Mouse (Mus musculus) midbrain, embryonic 14.5 days (tissue): ENCODE data around the gene Cdk5r1. TPM values are rescaled to one million over a fixed set of nuclear protein-coding genes. Genes with fewer than 3 reads are reported as not detected.

ENCODE experiments used
- ATAC-seq: fragments of 200-750 bp; cut with Nextera tagmentation; 2 replicates; pipeline ENCODE4 v1.8.0; 2017; ENCODE audit warnings: moderate number of reproducible peaks, moderate library complexity; ENCODE audit not compliant: low FRiP score, low TSS enrichment
- DNase-seq: peaks from one replicate; pipeline ENCODE4 v3.0.0-alpha.2; 2015
- H3K27ac ChIP-seq: fragments of 300-500 bp; sonication (generic); replicated peaks from 2 replicates; pipeline ENCODE4 v1.5.1; 2014; ENCODE audit warnings: mild to moderate bottlenecking, low read depth, low read length, moderate library complexity
- H3K27me3 ChIP-seq: fragments of 300-500 bp; sonication (generic); 2 replicates; pipeline ENCODE4 v1.6.1; 2014; ENCODE audit warnings: low read length, control low read depth, mixed read lengths; ENCODE audit not compliant: control insufficient read depth, insufficient read depth
- H3K36me3 ChIP-seq: fragments of 300-500 bp; sonication (generic); 2 replicates; pipeline ENCODE4 v1.6.1; 2014; ENCODE audit warnings: low read length, control low read depth; ENCODE audit not compliant: control insufficient read depth, insufficient read depth
- H3K4me1 ChIP-seq: fragments of 300-500 bp; sonication (generic); 2 replicates; pipeline ENCODE4 v1.6.1; 2014; ENCODE audit warnings: mild to moderate bottlenecking, antibody characterized with exemption, low read length, control low read depth; ENCODE audit not compliant: control insufficient read depth, insufficient read depth
- H3K4me2 ChIP-seq: fragments of 300-500 bp; sonication (generic); 2 replicates; pipeline ENCODE4 v1.6.1; 2014; ENCODE audit warnings: mild to moderate bottlenecking, low read length, moderate library complexity
- H3K4me3 ChIP-seq: fragments of 300-500 bp; sonication (generic); replicated peaks from 2 replicates; pipeline ENCODE4 v1.5.1; 2014; ENCODE audit warnings: low read depth, low read length
- H3K9ac ChIP-seq: fragments of 300-500 bp; sonication (generic); replicated peaks from 2 replicates; pipeline ENCODE4 v1.6.1; 2014; ENCODE audit warnings: mild to moderate bottlenecking, low read length, moderate library complexity
- H3K9me3 ChIP-seq: fragments of 300-500 bp; sonication (generic); 2 replicates; pipeline ENCODE4 v1.6.1; 2016; ENCODE audit warnings: low read length, control low read depth, mixed read lengths; ENCODE audit not compliant: control insufficient read depth
- WGBS: fragments of 180-500 bp; shearing (Covaris S2); extraction: QIAGEN DNeasy Blood & Tissue Kit; methylation state at CpG from one replicate; pipeline ENCODE4 v1.1.7; 2014; 5-methylcytosine and 5-hydroxymethylcytosine counted together
- polyA plus RNA-seq: library from polyadenylated mRNA; unstranded; fragments of >200 nt; fragmentation: Nextera tagmentation; extraction: Ambion mirVana; gene quantifications from 2 replicates; pipeline ENCODE4 v1.2.1, GENCODE M21; 2014

Cdk5r1 gene
- polyA plus RNA-seq, 1 experiment from 2014 or later = 103 TPM

DNA sequence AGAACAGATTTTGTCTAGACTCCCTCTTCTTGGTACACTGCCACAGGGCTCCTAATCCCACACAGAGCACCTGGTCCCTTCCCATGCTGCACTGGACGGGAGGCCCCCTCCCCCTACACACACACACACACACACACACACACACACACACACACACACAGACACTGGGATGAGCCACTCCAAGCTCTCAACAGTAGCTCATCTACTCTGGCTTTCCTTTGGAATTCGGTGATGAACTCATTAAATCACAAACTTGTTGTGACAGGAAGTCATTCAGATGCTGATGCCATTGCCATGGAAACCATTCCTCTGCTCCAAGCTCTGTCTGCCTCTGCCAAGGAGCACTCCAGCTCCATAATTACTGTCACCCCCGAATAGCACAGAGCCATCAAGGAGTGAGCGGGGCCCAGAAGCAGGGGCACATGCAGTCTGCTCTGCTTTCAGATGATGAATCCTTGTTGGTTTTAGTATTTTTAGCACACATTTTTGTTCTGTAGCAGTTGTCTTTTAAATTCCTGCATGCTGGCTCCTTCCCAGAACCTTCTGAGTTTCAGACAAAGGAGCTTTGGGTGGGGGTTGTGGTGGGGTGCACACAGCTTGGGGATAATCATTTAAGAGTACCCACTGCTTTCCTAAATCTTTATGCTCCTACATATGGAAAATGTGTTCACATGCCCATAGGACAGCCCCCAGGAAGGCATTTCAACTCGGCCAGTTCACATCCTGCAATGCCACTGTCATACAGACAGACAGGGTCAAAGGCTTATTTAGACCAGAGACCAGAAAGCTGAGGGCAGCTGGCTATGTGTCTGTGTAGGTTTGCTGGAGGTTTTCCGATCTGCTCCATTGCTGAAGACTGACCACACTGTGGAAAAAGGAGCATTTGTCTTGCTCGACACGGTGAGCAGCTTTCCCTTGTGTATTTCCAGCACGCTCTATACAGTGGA lies 41.9 kb downstream of the Cdk5r1 start:
- H3K27me3 ChIP-seq = no peaks in the 10 kb centered on the region
- H3K9ac ChIP-seq = no peak overlapping the region; the same call in 1 of the 2 replicates
- H3K4me2 ChIP-seq = peak overlapping the region; percentile 28
- peak overlapping the region; percentile 95 for H3K27ac ChIP-seq
- WGBS = 5% methylated on average over 9 of the region's 9 CpGs
- H3K36me3 ChIP-seq = no peaks in the 10 kb centered on the region
- peak; percentile 93 for ATAC-seq
- H3K4me3 ChIP-seq = no peak overlapping the region
- no peaks in the 10 kb centered on the region for H3K9me3 ChIP-seq
- peaks cover 50% of the 10 kb centered on the region for H3K4me1 ChIP-seq
- peak; percentile 93 for DNase-seq

DNA sequence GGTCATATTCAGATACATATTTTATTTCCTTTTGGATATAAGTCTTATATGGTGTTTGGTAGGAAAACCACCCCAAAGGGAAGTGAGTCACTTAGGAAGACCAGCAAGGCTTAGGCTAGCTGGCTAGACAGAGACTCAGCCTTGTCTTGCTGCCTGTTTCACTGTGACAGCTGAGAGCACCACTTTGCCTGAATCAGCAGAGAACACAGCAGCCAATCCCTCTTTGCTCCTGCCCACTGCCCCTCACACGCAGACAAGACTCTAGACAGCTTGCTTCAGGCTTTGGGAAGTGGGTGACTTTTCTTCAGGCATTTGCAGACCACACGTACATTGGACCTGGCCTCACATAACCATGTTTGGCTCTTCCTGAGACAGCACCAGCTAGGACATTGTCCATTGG lies 44.3 kb downstream of the Cdk5r1 start:
- peaks cover 30% of the 10 kb centered on the region for H3K4me1 ChIP-seq
- H3K36me3 ChIP-seq = no peaks in the 10 kb centered on the region
- H3K27me3 ChIP-seq = no peaks in the 10 kb centered on the region
- no peaks in the 10 kb centered on the region for H3K9me3 ChIP-seq
- no peak overlapping the region for H3K4me3 ChIP-seq
- WGBS = 70% methylated on average over 2 of the region's 2 CpGs
- H3K4me2 ChIP-seq = no peak overlapping the region
- ATAC-seq (no peak), DNase-seq (no peak)
- H3K9ac ChIP-seq = no peak overlapping the region
- no peak overlapping the region for H3K27ac ChIP-seq

DNA sequence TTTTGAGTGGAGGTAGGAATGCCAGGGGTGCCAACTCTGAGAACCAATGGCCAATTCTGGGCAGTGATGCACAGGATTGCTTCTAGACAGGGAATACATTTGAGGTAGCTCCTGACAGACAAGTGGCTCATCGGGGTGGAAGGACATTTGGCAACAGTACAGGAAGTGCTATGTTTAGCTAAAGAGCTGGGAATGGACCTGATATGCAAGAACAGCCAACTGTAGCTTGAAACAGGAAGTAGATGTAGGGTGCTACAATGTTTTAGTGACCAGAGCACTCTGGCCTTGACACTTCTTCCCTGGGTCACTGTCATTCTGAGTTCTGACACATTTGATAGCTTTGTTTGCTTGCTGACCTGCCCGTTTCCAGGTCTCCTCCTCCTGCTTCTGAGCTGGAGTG lies 46.0 kb downstream of the Cdk5r1 start:
- H3K27me3 ChIP-seq = no peaks in the 10 kb centered on the region
- DNase-seq = no peak
- 68% methylated on average over 2 of the region's 2 CpGs for WGBS
- H3K4me3 ChIP-seq = no peak overlapping the region
- ATAC-seq = no peak
- no peak overlapping the region for H3K4me2 ChIP-seq
- H3K36me3 ChIP-seq = no peaks in the 10 kb centered on the region
- H3K4me1 ChIP-seq = peaks cover 24% of the 10 kb centered on the region
- H3K9ac ChIP-seq = no peak overlapping the region
- no peaks in the 10 kb centered on the region for H3K9me3 ChIP-seq
- no peak overlapping the region for H3K27ac ChIP-seq

DNA sequence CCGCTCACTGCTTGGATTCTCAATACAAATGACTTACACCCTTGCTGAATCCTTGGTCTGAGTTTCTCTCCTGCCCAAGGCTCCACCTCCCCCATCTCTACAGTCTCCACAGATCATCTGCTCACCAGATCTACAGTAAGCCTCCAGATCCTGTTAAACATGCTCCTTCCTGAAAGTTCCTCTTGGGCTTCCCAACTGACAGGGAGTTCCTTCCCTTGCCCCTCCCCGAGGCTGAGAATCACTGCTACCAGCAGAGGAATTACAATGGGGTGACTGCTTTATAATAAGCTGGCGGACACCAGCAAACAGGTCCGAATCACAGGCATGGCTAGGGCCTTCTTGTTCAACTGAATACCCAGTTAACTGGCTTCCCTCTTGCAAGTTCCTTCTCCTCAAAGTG lies 46.6 kb downstream of the Cdk5r1 start:
- H3K4me2 ChIP-seq = no peak overlapping the region
- no peak overlapping the region for H3K4me3 ChIP-seq
- no peak overlapping the region for H3K27ac ChIP-seq
- ATAC-seq (no peak), DNase-seq (no peak)
- no peaks in the 10 kb centered on the region for H3K9me3 ChIP-seq
- no peaks in the 10 kb centered on the region for H3K27me3 ChIP-seq
- H3K4me1 ChIP-seq = peaks cover 18% of the 10 kb centered on the region
- no peaks in the 10 kb centered on the region for H3K36me3 ChIP-seq
- WGBS = 62% methylated on average over 4 of the region's 4 CpGs
- H3K9ac ChIP-seq = no peak overlapping the region

DNA sequence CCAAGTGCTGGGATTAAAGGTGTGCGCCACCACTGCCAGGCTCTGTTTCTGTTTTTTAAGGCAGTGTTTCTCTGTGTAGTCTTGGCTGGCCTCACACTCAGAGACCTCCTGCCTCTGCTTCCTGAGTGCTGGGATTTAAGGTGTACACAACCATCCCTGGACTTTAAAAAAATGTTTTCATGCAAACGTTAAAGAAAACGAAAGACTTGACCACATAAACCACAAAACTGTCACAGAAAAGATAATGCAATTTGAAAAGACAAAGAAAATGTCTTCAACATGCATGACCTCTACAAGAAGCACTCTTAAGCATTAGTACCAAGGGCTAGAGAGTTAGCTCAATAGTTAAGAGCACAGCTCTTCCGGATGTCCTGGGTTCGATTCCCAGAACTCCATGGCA lies 47.4 kb downstream of the Cdk5r1 start:
- ATAC-seq = no peak
- Histone ChIP-seq H3K9ac (no peak overlapping the region), H3K27ac (no peak overlapping the region), H3K4me2 (no peak overlapping the region), H3K36me3 (no peaks in the 10 kb centered on the region), H3K27me3 (no peaks in the 10 kb centered on the region), H3K4me3 (no peak overlapping the region), H3K9me3 (no peaks in the 10 kb centered on the region), H3K4me1 (peaks cover 10% of the 10 kb centered on the region)
- no peak for DNase-seq
- 90% methylated on average over 5 of the region's 5 CpGs for WGBS

DNA sequence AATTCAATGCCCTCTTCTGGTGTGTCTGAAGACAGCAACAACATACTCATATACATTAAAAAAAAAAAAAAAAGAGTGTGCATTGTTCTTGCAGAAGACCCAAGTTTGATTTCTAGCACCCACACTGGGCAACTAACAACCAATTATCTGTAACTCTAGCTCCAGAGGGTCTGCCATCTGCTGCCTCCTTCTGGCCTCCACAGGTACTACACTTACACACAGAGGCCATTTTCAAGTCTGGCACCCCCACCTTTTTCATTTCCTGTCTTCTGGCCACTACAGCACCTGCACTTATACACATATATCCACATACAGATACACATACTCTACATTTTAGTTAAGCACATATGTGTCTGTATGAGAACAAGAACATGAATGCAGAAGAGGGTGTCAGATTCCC lies 50.9 kb downstream of the Cdk5r1 start:
- no peak for ATAC-seq

DNA sequence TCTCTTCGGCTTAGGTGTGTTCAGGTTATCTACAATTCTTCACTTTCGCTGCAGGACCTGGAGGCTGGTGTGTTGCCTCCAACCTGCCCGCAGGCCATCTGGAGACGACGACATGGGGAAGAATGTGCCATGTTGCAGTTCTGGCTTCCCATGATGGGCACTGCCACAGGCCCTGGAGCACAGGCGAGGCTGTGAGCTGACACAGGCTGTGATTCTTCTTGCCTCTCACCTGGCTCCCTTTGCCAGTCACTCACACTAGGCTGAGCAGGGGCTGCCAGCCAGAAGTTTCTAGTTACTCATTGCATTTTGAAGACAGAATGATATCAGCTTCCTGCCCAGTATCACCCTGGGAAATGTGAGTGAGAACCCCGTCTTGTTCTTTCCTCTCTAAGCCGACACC lies 52.3 kb downstream of the Cdk5r1 start:
- no peak overlapping the region for H3K9ac ChIP-seq
- DNase-seq (no peak), ATAC-seq (no peak)
- H3K9me3 ChIP-seq = no peaks in the 10 kb centered on the region
- H3K36me3 ChIP-seq = no peaks in the 10 kb centered on the region
- no peaks in the 10 kb centered on the region for H3K27me3 ChIP-seq
- H3K27ac ChIP-seq = no peak overlapping the region
- H3K4me3 ChIP-seq = no peak overlapping the region
- no peaks in the 10 kb centered on the region for H3K4me1 ChIP-seq
- no peak overlapping the region for H3K4me2 ChIP-seq
- 87% methylated on average over 8 of the region's 8 CpGs for WGBS

More for the DNA sequence above, 50.9 kb downstream of the Cdk5r1 start:
- Histone ChIP-seq H3K4me2 (no peak overlapping the region), H3K9ac (no peak overlapping the region), H3K27ac (no peak overlapping the region), H3K4me1 (no peaks in the 10 kb centered on the region), H3K4me3 (no peak overlapping the region), H3K27me3 (no peaks in the 10 kb centered on the region), H3K36me3 (no peaks in the 10 kb centered on the region), H3K9me3 (no peaks in the 10 kb centered on the region)
- DNase-seq = no peak
